Comparison of ENCODE assay signal across 1 mouse cellular context in genomic region chr10:62505224-62505983, GRCm38 (mm10).
A peak's percentile ranks its signal among the peaks of the same experiment; 100 is the strongest.
TF ChIP-seq lines count a peak whose summit lies in the region.

No protein-coding gene starts in this region.

TF ChIP-seq in MEL, 35 proteins besides CTCF, POLR2A, EP300 and RAD21 (continued from another document):
- TF ChIP-seq USF1 (IDR thresholded peaks at IDR 0.05; ENCODE audit: low read depth, low read length): no peak
- TF ChIP-seq JUND (IDR thresholded peaks at IDR 0.05; ENCODE audit: low read depth, low read length): no peak
- peak; percentile 39; the same call in 1 of the 2 replicates for TF ChIP-seq ZMIZ1 (IDR thresholded peaks at IDR 0.05; ENCODE audit: low read depth, low read length)
- no peak for TF ChIP-seq NRF1 (IDR thresholded peaks at IDR 0.05; ENCODE audit: insufficient read depth, low read depth, low read length, poor library complexity, severe bottlenecking)
- TF ChIP-seq SIN3A (IDR thresholded peaks at IDR 0.05; ENCODE audit: low read length): no peak
- TF ChIP-seq ELF1 (IDR thresholded peaks at IDR 0.05; ENCODE audit: low read depth, low read length): 0 out of 2 replicates have a peak, but pooled peaks have one; percentile 14
- no peak for TF ChIP-seq ZC3H11A (IDR thresholded peaks at IDR 0.05; ENCODE audit: low read depth, low read length)
- TF ChIP-seq ETS1 (IDR thresholded peaks at IDR 0.05; ENCODE audit: low read depth, low read length): peak; percentile 57; the same call in 1 of the 2 replicates
- TF ChIP-seq GATA1 (IDR thresholded peaks at IDR 0.05; ENCODE audit: low read depth, low read length): peak; percentile 71
- peak; percentile 22; the same call in 1 of the 2 replicates for TF ChIP-seq RCOR1 (IDR thresholded peaks at IDR 0.05; ENCODE audit: low read depth, low read length)
- TF ChIP-seq TBP (IDR thresholded peaks at IDR 0.05; ENCODE audit: low read depth, low read length): no peak
- TF ChIP-seq MXI1 (IDR thresholded peaks at IDR 0.05; ENCODE audit: low read depth, low read length): peak; percentile 22; the same call in 1 of the 2 replicates
- TF ChIP-seq MYB (IDR thresholded peaks at IDR 0.05; ENCODE audit: low read depth, low read length): peak; percentile 20; the same call in 1 of the 2 replicates
